Mouse (Mus musculus) urinary bladder, postnatal 36 days (tissue): ENCODE data around the gene Vmn2r111.
"Not testable (repeated sequence)": the region's sequence is repeated elsewhere in the genome, so short reads cannot be mapped to it uniquely, and the experiment has no call there.

Experiments used
- DNase-seq, 2 experiments: peaks; one replicate each; pipeline ENCODE4 v3.0.0; 2022; ENCODE audit warnings: low spot score in 2 of 2, mixed read lengths in 1 of 2

The Vmn2r111 gene

GRCm38 (mm10) chr17:22573382-22573781, at the start of gene Vmn2r111:
Gene Vmn2r111, minus strand, starts transcription at chr17:22573482.
- DNase-seq = not testable (repeated sequence)

- not testable (repeated sequence) for DNase-seq
These were observed 27.4 kb upstream of the Vmn2r111 start, which contains the start of gene Vmn2r112 for GRCm38 (mm10) chr17:22600651-22601050. Gene Vmn2r112, plus strand, starts transcription at chr17:22600951.

GRCm38 (mm10) chr17:22520467-22520866, 52.8 kb downstream of the Vmn2r111 start:
- DNase-seq = not testable (repeated sequence)

DNA sequence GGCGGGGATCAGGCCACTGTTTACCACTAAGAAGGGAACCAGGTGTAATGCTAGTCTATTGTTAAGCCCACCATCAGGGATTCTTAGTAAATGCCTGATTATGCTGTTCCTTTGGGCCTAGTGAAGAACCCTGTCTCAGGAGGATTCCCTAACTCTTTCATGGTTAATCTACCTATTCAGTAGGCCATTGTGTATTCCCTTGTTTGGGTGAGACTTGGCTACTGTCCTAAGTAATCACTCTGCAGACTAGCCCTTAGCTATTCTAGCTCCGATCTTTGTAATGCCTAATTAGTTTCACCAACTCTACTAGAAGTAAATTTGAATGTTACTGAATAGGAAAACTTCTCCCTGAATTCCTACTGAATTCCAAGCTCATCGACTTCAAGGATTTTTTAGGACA, 53.2 kb downstream of the Vmn2r111 start:
- not testable (repeated sequence) for DNase-seq

GRCm38 (mm10) chr17:22497120-22497519, 76.2 kb downstream of the Vmn2r111 start:
- no peak for DNase-seq
